Mouse (Mus musculus) embryonic facial prominence, embryonic 11.5 days (tissue): ENCODE data around the gene Gm17545. TPM values are rescaled to one million over a fixed set of nuclear protein-coding genes. Genes with fewer than 3 reads are reported as not detected.
A peak's percentile ranks its signal among the peaks of the same experiment; 100 is the strongest.

ENCODE experiments used
- ATAC-seq: fragments of 200-750 bp; cut with Nextera tagmentation; replicated peaks from 2 replicates; pipeline ENCODE4 v1.8.0; 2017; ENCODE audit warnings: low read depth; ENCODE audit not compliant: insufficient number of reproducible peaks, low FRiP score, low TSS enrichment
- DNase-seq: peaks from one replicate; pipeline ENCODE4 v3.0.0-alpha.2; 2015; ENCODE audit warnings: low spot score
- H3K27ac ChIP-seq: fragments of 300-500 bp; sonication (generic); replicated peaks from 2 replicates; pipeline ENCODE4 v1.5.1; 2014; ENCODE audit warnings: mild to moderate bottlenecking, low read depth, low read length, control low read depth
- H3K27me3 ChIP-seq: fragments of 300-500 bp; sonication (generic); 2 replicates; pipeline ENCODE4 v1.6.1; 2014; ENCODE audit warnings: mild to moderate bottlenecking, low read length, moderate library complexity, mixed read lengths; ENCODE audit not compliant: control insufficient read depth, insufficient read depth
- H3K36me3 ChIP-seq: fragments of 300-500 bp; sonication (generic); replicated peaks from 2 replicates; pipeline ENCODE4 v1.6.1; 2014; ENCODE audit warnings: low read depth, mild to moderate bottlenecking, low read length, moderate library complexity, mixed read lengths; ENCODE audit not compliant: control insufficient read depth, insufficient read depth
- H3K4me1 ChIP-seq: fragments of 300-500 bp; sonication (generic); 2 replicates; pipeline ENCODE4 v1.6.1; 2014; ENCODE audit warnings: low read length, mixed read lengths; ENCODE audit not compliant: control insufficient read depth, insufficient read depth
- H3K4me2 ChIP-seq: fragments of 300-500 bp; sonication (generic); 2 replicates; pipeline ENCODE4 v1.6.1; 2014; ENCODE audit warnings: low read depth, mild to moderate bottlenecking, control low read depth, low read length, moderate library complexity
- H3K4me3 ChIP-seq: fragments of 300-500 bp; sonication (generic); 2 replicates; pipeline ENCODE4 v1.5.1; 2014; ENCODE audit warnings: low read depth, low read length, control low read depth
- H3K9ac ChIP-seq: fragments of 300-500 bp; sonication (generic); replicated peaks from 2 replicates; pipeline ENCODE4 v1.6.1; 2014; ENCODE audit warnings: mild to moderate bottlenecking, control low read depth, low read length
- H3K9me3 ChIP-seq: fragments of 300-500 bp; sonication (generic); replicated peaks from 2 replicates; pipeline ENCODE4 v1.6.1; 2016; ENCODE audit warnings: mild to moderate bottlenecking, low read length, inconsistent platforms, mixed read lengths; ENCODE audit not compliant: control insufficient read depth
- WGBS: fragments of 180-500 bp; shearing (Covaris S2); extraction: QIAGEN DNeasy Blood & Tissue Kit; methylation state at CpG from one replicate; pipeline ENCODE4 v1.1.7; 2014; 5-methylcytosine and 5-hydroxymethylcytosine counted together
- polyA plus RNA-seq: library from polyadenylated mRNA; unstranded; fragments of >200 nt; fragmentation: Nextera tagmentation; extraction: Ambion mirVana; gene quantifications from 2 replicates; pipeline ENCODE4 v1.2.1, GENCODE M21; 2014

Gm17545 gene
- polyA plus RNA-seq, 1 experiment from 2014 or later = not detected

- WGBS = 58% methylated on average over 15 of the region's 15 CpGs
- Histone ChIP-seq H3K36me3 (no peaks in the 10 kb centered on the region), H3K27ac (no peak overlapping the region), H3K4me1 (0 out of 2 replicates have a peak, but pooled peaks cover 2% of the 10 kb centered on the region), H3K9ac (no peak overlapping the region), H3K4me3 (no peak overlapping the region), H3K27me3 (no peaks in the 10 kb centered on the region), H3K4me2 (no peak overlapping the region), H3K9me3 (no peaks in the 10 kb centered on the region)
- peak; percentile 52 for DNase-seq
- no peak for ATAC-seq
Measured at GRCm38 (mm10) chr9:22429533-22430241, 24.4 kb upstream of the Gm17545 start.

- WGBS = 25% methylated on average over 5 of the region's 5 CpGs
- Histone ChIP-seq H3K9me3 (no peaks in the 10 kb centered on the region), H3K4me3 (no peak overlapping the region), H3K36me3 (no peaks in the 10 kb centered on the region), H3K9ac (no peak overlapping the region), H3K4me1 (0 out of 2 replicates have a peak, but pooled peaks cover 2% of the 10 kb centered on the region), H3K27ac (no peak overlapping the region), H3K27me3 (no peaks in the 10 kb centered on the region), H3K4me2 (no peak overlapping the region)
- DNase-seq = peak; percentile 23
- no peak for ATAC-seq
Measured at GRCm38 (mm10) chr9:22430315-22430840, 23.7 kb upstream of the Gm17545 start.

- Histone ChIP-seq H3K27me3 (no peaks in the 10 kb centered on the region), H3K9me3 (no peaks in the 10 kb centered on the region), H3K4me3 (no peak overlapping the region), H3K4me2 (no peak overlapping the region), H3K27ac (no peak overlapping the region), H3K36me3 (no peaks in the 10 kb centered on the region), H3K4me1 (0 out of 2 replicates have a peak, but pooled peaks cover 2% of the 10 kb centered on the region), H3K9ac (no peak overlapping the region)
- WGBS = 64% methylated on average over 2 of the region's 2 CpGs
- ATAC-seq (no peak), DNase-seq (no peak)
Measured at GRCm38 (mm10) chr9:22433221-22433620, 20.9 kb upstream of the Gm17545 start.

- Histone ChIP-seq H3K4me3 (no peak overlapping the region), H3K9me3 (no peaks in the 10 kb centered on the region), H3K27me3 (no peaks in the 10 kb centered on the region), H3K9ac (no peak overlapping the region), H3K36me3 (no peaks in the 10 kb centered on the region), H3K27ac (no peak overlapping the region), H3K4me2 (no peak overlapping the region), H3K4me1 (0 out of 2 replicates have a peak, but pooled peaks cover 2% of the 10 kb centered on the region)
- ATAC-seq = no peak
- DNase-seq = no peak
- WGBS = 85% methylated on average over 2 of the region's 2 CpGs
Measured at GRCm38 (mm10) chr9:22434101-22434500, 20.0 kb upstream of the Gm17545 start.

- Histone ChIP-seq H3K9ac (no peak overlapping the region), H3K36me3 (no peaks in the 10 kb centered on the region), H3K4me2 (no peak overlapping the region), H3K4me1 (no peaks in the 10 kb centered on the region), H3K27me3 (no peaks in the 10 kb centered on the region), H3K27ac (no peak overlapping the region), H3K4me3 (no peak overlapping the region), H3K9me3 (no peaks in the 10 kb centered on the region)
- ATAC-seq (no peak), DNase-seq (no peak)
- whole genome bisulfite sequencing = 64% methylated on average over 1 of the region's 1 CpGs
Measured at GRCm38 (mm10) chr9:22438826-22439225, 15.3 kb upstream of the Gm17545 start.

- ATAC-seq (no peak), DNase-seq (no peak)
- H3K36me3 ChIP-seq = no peaks in the 10 kb centered on the region; the same call in 1 of the 2 replicates
- H3K27ac ChIP-seq = no peak overlapping the region
- no peaks in the 10 kb centered on the region for H3K27me3 ChIP-seq
- H3K4me1 ChIP-seq = no peaks in the 10 kb centered on the region
- no peak overlapping the region for H3K9ac ChIP-seq
- H3K4me2 ChIP-seq = no peak overlapping the region
- H3K4me3 ChIP-seq = no peak overlapping the region
- 94% methylated on average over 10 of the region's 10 CpGs for WGBS
- H3K9me3 ChIP-seq = no peaks in the 10 kb centered on the region
Measured at GRCm38 (mm10) chr9:22443157-22443556, 10.9 kb upstream of the Gm17545 start.

GRCm38 (mm10) chr9:22445123-22445522, 9.0 kb upstream of the Gm17545 start:
- H3K4me2 ChIP-seq = no peak overlapping the region
- no peak overlapping the region for H3K9ac ChIP-seq
- WGBS = 80% methylated on average over 1 of the region's 1 CpGs
- ATAC-seq (no peak), DNase-seq (no peak)
- H3K4me1 ChIP-seq = no peaks in the 10 kb centered on the region
- H3K27ac ChIP-seq = no peak overlapping the region
- no peak overlapping the region for H3K4me3 ChIP-seq
- no peaks in the 10 kb centered on the region for H3K9me3 ChIP-seq
- no peaks in the 10 kb centered on the region for H3K27me3 ChIP-seq
- no peaks in the 10 kb centered on the region; the same call in 1 of the 2 replicates for H3K36me3 ChIP-seq

- H3K27ac ChIP-seq = no peak overlapping the region
- WGBS = 93% methylated on average over 5 of the region's 5 CpGs
- no peak overlapping the region for H3K9ac ChIP-seq
- H3K4me2 ChIP-seq = no peak overlapping the region
- H3K4me3 ChIP-seq = no peak overlapping the region
- DNase-seq (no peak), ATAC-seq (no peak)
- no peaks in the 10 kb centered on the region for H3K27me3 ChIP-seq
- H3K4me1 ChIP-seq = no peaks in the 10 kb centered on the region
- no peaks in the 10 kb centered on the region for H3K9me3 ChIP-seq
- H3K36me3 ChIP-seq = no peaks in the 10 kb centered on the region; the same call in 1 of the 2 replicates
Measured at GRCm38 (mm10) chr9:22447213-22447612, 6.9 kb upstream of the Gm17545 start.
